Mouse (Mus musculus): ENCODE results near the gene Pom121. TPM values are rescaled to one million over a fixed set of nuclear protein-coding genes. Genes with fewer than 3 reads are reported as not detected.

The Pom121 gene
- total and polyA plus RNA-seq, 3 experiments, result 4.9 to 185 (median 105) TPM

DNA sequence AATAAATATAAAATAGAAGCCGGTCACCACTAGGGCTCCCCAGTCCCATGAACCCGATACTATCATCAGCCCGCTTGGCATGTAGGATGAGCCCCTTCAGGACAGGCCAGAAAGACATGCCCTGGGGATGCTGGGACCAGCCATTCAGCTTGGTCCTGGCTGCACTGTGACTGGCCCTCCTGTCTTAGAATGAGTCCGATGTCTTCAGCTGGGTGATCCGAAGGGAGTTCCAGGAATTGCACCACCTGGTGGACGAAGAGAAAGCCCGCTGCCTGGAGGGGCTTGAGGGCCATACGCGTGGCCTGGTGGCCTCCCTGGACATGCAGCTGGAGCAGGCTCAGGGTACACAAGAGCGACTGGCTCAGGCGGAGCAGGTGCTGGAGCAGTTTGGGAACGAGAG, 30.8 kb downstream of the Pom121 start:
- Histone ChIP-seq H3K36me3 (replicated peaks) (peaks cover 6% of the 10 kb centered on the region), H3K9me3 (replicated peaks) (no peaks in the 10 kb centered on the region), H3K4me1 (ENCODE audit: insufficient read depth, low read depth, low read length) (peaks cover 4% of the 10 kb centered on the region; the same call in 1 of the 2 replicates), H3K4me3 (ENCODE audit: low read depth, low read length) (no peak overlapping the region), H3K27me3 (ENCODE audit: insufficient read depth, low read length) (peaks cover 17% of the 10 kb centered on the region)
- no peak for TF ChIP-seq TAL1 (conservative IDR thresholded peaks at IDR 0.05; ENCODE audit: low read depth, low read length)
- TF ChIP-seq GATA2 (IDR thresholded peaks at IDR 0.05; ENCODE audit: borderline replicate concordance, low read depth, low read length), result no peak
- no peak for TF ChIP-seq CTCF (IDR thresholded peaks at IDR 0.05; ENCODE audit: low read depth, low read length)
- no peak for TF ChIP-seq POLR2AphosphoS5 (IDR thresholded peaks at IDR 0.05; ENCODE audit: insufficient replicate concordance, low read depth, low read length)
- no peak for TF ChIP-seq GATA1 (IDR thresholded peaks at IDR 0.05; ENCODE audit: borderline replicate concordance, low read length)
- no peak for ATAC-seq (ENCODE audit: extremely low read depth, insufficient number of reproducible peaks, low FRiP score, poor library complexity, severe bottlenecking)
- no peak for DNase-seq (ENCODE audit: low spot score)

DNA sequence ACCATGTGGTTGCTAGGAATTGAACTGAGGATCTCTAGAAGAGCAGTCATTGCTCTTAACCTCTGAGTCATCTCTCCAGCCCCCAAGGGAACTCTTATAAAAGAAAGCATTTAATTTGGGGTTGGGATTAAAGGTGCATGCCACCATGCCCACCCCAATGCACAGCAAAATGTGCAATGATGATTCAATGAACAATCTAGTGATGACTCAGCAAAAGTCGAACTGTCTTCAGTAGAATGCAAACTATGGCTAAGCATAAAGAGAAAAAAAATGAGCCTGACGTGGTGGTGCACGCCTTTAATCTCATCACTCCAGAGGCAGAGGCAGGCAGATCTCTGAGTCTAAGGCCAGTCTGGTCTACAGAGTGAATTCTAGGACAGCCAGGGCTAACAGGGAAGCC, 31.8 kb downstream of the Pom121 start:
- ATAC-seq (ENCODE audit: extremely low read depth, insufficient number of reproducible peaks, low FRiP score, poor library complexity, severe bottlenecking) (no peak), DNase-seq (ENCODE audit: low spot score) (no peak)
- peaks cover 4% of the 10 kb centered on the region for H3K36me3 ChIP-seq (replicated peaks)
- H3K27me3 ChIP-seq (ENCODE audit: insufficient read depth, low read length), result peaks cover 17% of the 10 kb centered on the region
- peaks cover 3% of the 10 kb centered on the region; the same call in 1 of the 2 replicates for H3K4me1 ChIP-seq (ENCODE audit: insufficient read depth, low read depth, low read length)
- TF ChIP-seq GATA2 (IDR thresholded peaks at IDR 0.05; ENCODE audit: borderline replicate concordance, low read depth, low read length), result no peak
- TF ChIP-seq TAL1 (conservative IDR thresholded peaks at IDR 0.05; ENCODE audit: low read depth, low read length), result no peak
- no peak for TF ChIP-seq CTCF (IDR thresholded peaks at IDR 0.05; ENCODE audit: low read depth, low read length)
- TF ChIP-seq POLR2AphosphoS5 (IDR thresholded peaks at IDR 0.05; ENCODE audit: insufficient replicate concordance, low read depth, low read length), result no peak
- no peak for TF ChIP-seq GATA1 (IDR thresholded peaks at IDR 0.05; ENCODE audit: borderline replicate concordance, low read length)
- no peak overlapping the region for H3K4me3 ChIP-seq (ENCODE audit: low read depth, low read length)
- no peaks in the 10 kb centered on the region for H3K9me3 ChIP-seq (replicated peaks)

DNA sequence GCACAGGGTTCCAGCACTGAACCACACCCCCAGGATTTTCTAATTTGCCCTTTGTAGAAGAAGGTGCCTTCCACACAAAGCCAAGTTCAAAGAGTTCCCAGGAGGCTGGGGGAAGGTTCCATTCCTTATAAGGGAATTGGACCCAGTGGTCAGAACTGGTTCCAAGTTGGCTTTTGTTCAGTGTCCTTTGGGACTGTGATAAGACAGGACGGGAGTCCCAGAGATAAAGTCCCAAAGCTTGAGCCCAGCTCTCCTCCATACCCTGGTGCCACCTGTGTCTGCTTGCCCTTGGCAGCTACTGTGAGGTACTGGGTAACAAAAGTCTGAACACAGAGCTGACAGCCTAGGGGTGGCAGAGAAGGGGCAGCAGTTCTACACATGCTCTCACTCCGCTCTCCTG, 34.6 kb downstream of the Pom121 start:
- Histone ChIP-seq H3K4me1 (ENCODE audit: insufficient read depth, low read depth, low read length) (0 out of 2 replicates have a peak, but pooled peaks cover 3% of the 10 kb centered on the region), H3K9me3 (replicated peaks) (no peaks in the 10 kb centered on the region), H3K27me3 (ENCODE audit: insufficient read depth, low read length) (peaks cover 13% of the 10 kb centered on the region), H3K4me3 (ENCODE audit: low read depth, low read length) (no peak overlapping the region), H3K36me3 (replicated peaks) (no peaks in the 10 kb centered on the region)
- TF ChIP-seq TAL1 (conservative IDR thresholded peaks at IDR 0.05; ENCODE audit: low read depth, low read length), result no peak
- no peak for TF ChIP-seq GATA2 (IDR thresholded peaks at IDR 0.05; ENCODE audit: borderline replicate concordance, low read depth, low read length)
- no peak for TF ChIP-seq GATA1 (IDR thresholded peaks at IDR 0.05; ENCODE audit: borderline replicate concordance, low read length)
- TF ChIP-seq CTCF (IDR thresholded peaks at IDR 0.05; ENCODE audit: low read depth, low read length), result no peak
- TF ChIP-seq POLR2AphosphoS5 (IDR thresholded peaks at IDR 0.05; ENCODE audit: insufficient replicate concordance, low read depth, low read length), result no peak
- no peak for DNase-seq (ENCODE audit: low spot score)
- ATAC-seq (ENCODE audit: extremely low read depth, insufficient number of reproducible peaks, low FRiP score, poor library complexity, severe bottlenecking), result no peak

DNA sequence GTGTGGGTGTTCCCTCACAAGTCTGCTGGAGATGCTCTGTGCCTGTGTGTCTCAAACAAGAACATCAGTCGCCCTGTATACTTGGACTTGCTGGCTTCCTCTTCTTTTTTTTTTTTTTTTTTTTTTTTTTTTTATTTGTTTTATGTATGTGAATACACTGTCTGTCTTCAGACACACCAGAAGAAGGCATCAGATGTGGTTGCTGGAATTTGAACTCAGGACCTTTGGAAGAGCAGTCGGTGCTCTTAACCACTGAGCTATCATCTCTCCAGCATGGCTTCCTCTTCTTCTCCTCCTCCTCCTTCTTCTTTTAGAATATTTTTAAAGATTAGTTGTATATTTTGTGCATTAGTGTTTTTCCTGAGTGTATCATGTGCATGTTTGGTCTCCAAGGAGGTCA, 36.8 kb downstream of the Pom121 start:
- Histone ChIP-seq H3K9me3 (replicated peaks) (no peaks in the 10 kb centered on the region), H3K4me1 (ENCODE audit: insufficient read depth, low read depth, low read length) (0 out of 2 replicates have a peak, but pooled peaks cover under 1% of the 10 kb centered on the region), H3K36me3 (replicated peaks) (no peaks in the 10 kb centered on the region), H3K4me3 (ENCODE audit: low read depth, low read length) (no peak overlapping the region), H3K27me3 (ENCODE audit: insufficient read depth, low read length) (peaks cover 10% of the 10 kb centered on the region; the same call in 1 of the 2 replicates)
- ATAC-seq (ENCODE audit: extremely low read depth, insufficient number of reproducible peaks, low FRiP score, poor library complexity, severe bottlenecking) (no peak; the same call in 1 of the 2 replicates), DNase-seq (ENCODE audit: low spot score) (no peak)
- TF ChIP-seq GATA2 (IDR thresholded peaks at IDR 0.05; ENCODE audit: borderline replicate concordance, low read depth, low read length) (no peak), POLR2AphosphoS5 (IDR thresholded peaks at IDR 0.05; ENCODE audit: insufficient replicate concordance, low read depth, low read length) (no peak), CTCF (IDR thresholded peaks at IDR 0.05; ENCODE audit: low read depth, low read length) (no peak), GATA1 (IDR thresholded peaks at IDR 0.05; ENCODE audit: borderline replicate concordance, low read length) (no peak)

DNA sequence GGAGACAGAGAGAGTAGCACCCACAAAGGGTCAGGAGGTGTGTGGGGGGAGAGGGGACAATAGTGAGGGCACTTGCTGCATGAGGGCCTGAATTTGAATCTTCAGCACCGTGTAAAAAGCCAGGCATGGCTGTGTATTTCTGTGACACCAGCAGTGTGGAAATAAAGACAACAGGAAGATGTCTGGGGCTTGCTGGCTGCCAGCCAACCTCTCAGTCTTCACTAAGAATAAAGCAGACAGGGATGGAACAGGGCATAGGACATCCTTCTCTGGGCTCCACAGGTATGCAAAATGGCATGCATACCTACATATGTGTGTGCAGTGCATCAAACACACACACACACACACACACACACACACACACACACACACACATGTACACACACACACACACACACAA, 38.3 kb downstream of the Pom121 start:
- H3K4me3 ChIP-seq (ENCODE audit: low read depth, low read length), result no peak overlapping the region
- H3K9me3 ChIP-seq (replicated peaks), result no peaks in the 10 kb centered on the region
- TF ChIP-seq CTCF (IDR thresholded peaks at IDR 0.05; ENCODE audit: low read depth, low read length) (no peak), GATA2 (IDR thresholded peaks at IDR 0.05; ENCODE audit: borderline replicate concordance, low read depth, low read length) (no peak), POLR2AphosphoS5 (IDR thresholded peaks at IDR 0.05; ENCODE audit: insufficient replicate concordance, low read depth, low read length) (no peak), GATA1 (IDR thresholded peaks at IDR 0.05; ENCODE audit: borderline replicate concordance, low read length) (no peak), TAL1 (conservative IDR thresholded peaks at IDR 0.05; ENCODE audit: low read depth, low read length) (no peak)
- H3K4me1 ChIP-seq (ENCODE audit: insufficient read depth, low read depth, low read length), result no peaks in the 10 kb centered on the region
- H3K27me3 ChIP-seq (ENCODE audit: insufficient read depth, low read length), result peaks cover 10% of the 10 kb centered on the region; the same call in 1 of the 2 replicates
- ATAC-seq (ENCODE audit: extremely low read depth, insufficient number of reproducible peaks, low FRiP score, poor library complexity, severe bottlenecking) (no peak), DNase-seq (ENCODE audit: low spot score) (no peak)
- no peaks in the 10 kb centered on the region for H3K36me3 ChIP-seq (replicated peaks)

DNA sequence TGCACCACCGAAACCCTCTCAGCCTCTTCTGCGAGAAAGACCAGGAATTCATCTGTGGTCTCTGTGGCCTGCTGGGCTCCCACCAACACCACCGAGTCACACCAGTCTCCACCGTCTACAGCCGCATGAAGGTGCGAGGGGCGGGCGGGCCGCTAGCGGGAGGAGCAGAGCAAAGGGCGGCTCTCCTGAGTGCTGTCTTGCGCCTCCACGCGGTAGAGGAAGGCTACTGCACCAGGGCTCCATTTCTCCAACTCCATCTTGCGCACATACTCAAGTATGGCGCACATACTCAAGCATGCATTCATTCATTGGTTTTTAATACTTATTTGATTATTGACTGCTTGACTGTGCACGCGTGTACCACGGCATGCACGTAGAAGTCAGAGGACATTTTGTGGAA, 40.8 kb downstream of the Pom121 start:
- no peak for ATAC-seq (ENCODE audit: extremely low read depth, insufficient number of reproducible peaks, low FRiP score, poor library complexity, severe bottlenecking)

More for the DNA sequence above, 40.8 kb downstream of the Pom121 start:
- peaks cover 16% of the 10 kb centered on the region; the same call in 1 of the 2 replicates for H3K27me3 ChIP-seq (ENCODE audit: insufficient read depth, low read length)
- H3K4me1 ChIP-seq (ENCODE audit: insufficient read depth, low read depth, low read length), result no peaks in the 10 kb centered on the region
- H3K9me3 ChIP-seq (replicated peaks), result no peaks in the 10 kb centered on the region
- H3K36me3 ChIP-seq (replicated peaks), result no peaks in the 10 kb centered on the region
- no peak overlapping the region for H3K4me3 ChIP-seq (ENCODE audit: low read depth, low read length)
- no peak for TF ChIP-seq POLR2AphosphoS5 (IDR thresholded peaks at IDR 0.05; ENCODE audit: insufficient replicate concordance, low read depth, low read length)
- TF ChIP-seq TAL1 (conservative IDR thresholded peaks at IDR 0.05; ENCODE audit: low read depth, low read length), result no peak
- TF ChIP-seq GATA1 (IDR thresholded peaks at IDR 0.05; ENCODE audit: borderline replicate concordance, low read length), result no peak
- 0 out of 2 replicates have a peak, but pooled peaks have one; percentile 15 for TF ChIP-seq CTCF (IDR thresholded peaks at IDR 0.05; ENCODE audit: low read depth, low read length)
- TF ChIP-seq GATA2 (IDR thresholded peaks at IDR 0.05; ENCODE audit: borderline replicate concordance, low read depth, low read length), result no peak
- no peak for DNase-seq (ENCODE audit: low spot score)
